Mouse (Mus musculus) hindbrain, postnatal 0 days (tissue): ENCODE data around the gene Bspry. TPM values are rescaled to one million over a fixed set of nuclear protein-coding genes. Genes with fewer than 3 reads are reported as not detected.
A peak's percentile ranks its signal among the peaks of the same experiment; 100 is the strongest.

Experiments
- ATAC-seq: fragments of 200-750 bp; cut with Nextera tagmentation; 2 replicates; pipeline ENCODE4 v1.8.0; 2017; ENCODE audit warnings: mild to moderate bottlenecking, moderate TSS enrichment, moderate library complexity
- DNase-seq: peaks from one replicate; pipeline ENCODE4 v3.0.0-alpha.2; 2015; ENCODE audit warnings: low spot score
- H3K27ac ChIP-seq: fragments of 300-500 bp; sonication (generic); 2 replicates; pipeline ENCODE4 v1.5.1; 2014; ENCODE audit warnings: mild to moderate bottlenecking
- H3K27me3 ChIP-seq: fragments of 300-500 bp; sonication (generic); 2 replicates; pipeline ENCODE4 v1.6.1; 2014; ENCODE audit warnings: low read length, mixed read lengths; ENCODE audit not compliant: insufficient read depth
- H3K36me3 ChIP-seq: fragments of 300-500 bp; sonication (generic); 2 replicates; pipeline ENCODE4 v1.6.1; 2014; ENCODE audit warnings: low read length, mixed read lengths; ENCODE audit not compliant: insufficient read depth
- H3K4me1 ChIP-seq: fragments of 300-500 bp; sonication (generic); 2 replicates; pipeline ENCODE4 v1.6.1; 2014; ENCODE audit warnings: antibody characterized with exemption, low read length, mixed read lengths; ENCODE audit not compliant: insufficient read depth
- H3K4me2 ChIP-seq: fragments of 300-500 bp; sonication (generic); 2 replicates; pipeline ENCODE4 v1.6.1; 2014; ENCODE audit warnings: low read depth, mild to moderate bottlenecking, low read length, moderate library complexity, mixed read lengths
- H3K4me3 ChIP-seq: fragments of 300-500 bp; sonication (generic); 2 replicates; pipeline ENCODE4 v1.5.1; 2014; ENCODE audit warnings: low read length
- H3K9ac ChIP-seq: fragments of 300-500 bp; sonication (generic); replicated peaks from 2 replicates; pipeline ENCODE4 v1.6.1; 2014; ENCODE audit warnings: mild to moderate bottlenecking, low read length, moderate library complexity, mixed read lengths
- H3K9me3 ChIP-seq: fragments of 300-500 bp; sonication (generic); 2 replicates; pipeline ENCODE4 v1.6.1; 2016; ENCODE audit warnings: low read length, mixed read lengths
- CTCF ChIP-seq: IDR thresholded peaks from 2 replicates; pipeline ENCODE4 v1.5.1; 2016; ENCODE audit warnings: antibody characterized with exemption, control low read depth, low read depth
- WGBS: fragments of 180-500 bp; shearing (Covaris S2); extraction: QIAGEN DNeasy Blood & Tissue Kit; methylation state at CpG from one replicate; pipeline ENCODE4 v1.1.7; 2014; 5-methylcytosine and 5-hydroxymethylcytosine counted together
- polyA plus RNA-seq: library from polyadenylated mRNA; unstranded; fragments of >200 nt; fragmentation: Nextera tagmentation; extraction: Ambion mirVana; gene quantifications from 2 replicates; pipeline ENCODE4 v1.2.1, GENCODE M21; 2015
- total RNA-seq: library from RNA; depleted of rRNA; stranded (reverse); fragments of >200 nt; gene quantifications from 2 replicates; pipeline ENCODE4 v1.2.3, GENCODE M21; 2014

The Bspry gene
- total and polyA plus RNA-seq, 2 experiments from 2014 or later, result 0.37 to 0.96 TPM

DNA sequence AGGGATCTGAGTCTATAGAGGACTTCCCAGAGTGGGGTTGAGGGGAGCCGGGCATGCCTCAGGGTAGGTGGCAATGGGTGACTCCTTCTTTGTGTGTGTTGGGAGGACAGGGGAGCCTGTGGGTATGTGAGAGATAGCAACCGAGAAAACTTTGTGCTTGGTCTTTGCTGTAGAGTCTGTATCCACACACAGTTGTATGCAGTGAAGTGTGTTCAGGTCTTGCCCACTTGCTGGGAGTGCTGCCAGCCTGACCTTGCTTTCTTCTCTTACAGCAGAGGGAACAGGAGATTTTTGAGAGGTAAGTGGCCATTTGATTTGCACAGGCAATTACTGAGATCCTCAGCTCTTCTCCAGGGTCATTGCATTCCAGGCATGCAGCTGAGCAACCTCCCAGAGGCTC lies 8.1 kb downstream of the Bspry start:
- Histone ChIP-seq H3K9me3 (no peaks in the 10 kb centered on the region), H3K4me3 (no peak overlapping the region), H3K36me3 (no peaks in the 10 kb centered on the region), H3K4me2 (no peak overlapping the region), H3K4me1 (no peaks in the 10 kb centered on the region), H3K9ac (no peak overlapping the region), H3K27me3 (no peaks in the 10 kb centered on the region), H3K27ac (no peak overlapping the region)
- TF ChIP-seq CTCF, result no peak
- 83% methylated on average over 2 of the region's 2 CpGs for WGBS
- DNase-seq (no peak), ATAC-seq (no peak)

DNA sequence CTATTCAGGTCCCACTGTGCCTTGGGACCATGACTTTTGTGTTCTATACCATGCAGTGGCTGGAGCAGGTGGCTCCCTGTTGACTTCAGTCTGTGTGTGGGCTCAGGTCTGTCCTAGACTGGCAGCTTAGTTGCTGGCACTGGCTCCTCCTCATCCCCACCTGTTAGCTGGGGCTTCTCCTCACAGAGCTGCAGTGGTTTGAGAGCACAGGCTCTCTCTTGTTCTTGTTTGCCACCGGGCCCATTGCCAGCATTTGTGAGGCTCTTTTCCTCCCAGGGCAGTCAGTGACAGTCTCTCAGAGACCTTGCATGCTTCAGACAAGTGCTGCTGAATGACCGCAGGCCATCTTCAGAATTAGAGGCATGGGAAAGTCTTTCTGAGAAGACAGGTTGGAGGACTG lies 12.8 kb downstream of the Bspry start:
- Histone ChIP-seq H3K36me3 (no peaks in the 10 kb centered on the region), H3K4me3 (no peak overlapping the region), H3K27ac (no peak overlapping the region), H3K27me3 (no peaks in the 10 kb centered on the region), H3K9me3 (no peaks in the 10 kb centered on the region), H3K4me2 (no peak overlapping the region), H3K9ac (no peak overlapping the region), H3K4me1 (0 out of 2 replicates have a peak, but pooled peaks cover 4% of the 10 kb centered on the region)
- no peak for TF ChIP-seq CTCF
- DNase-seq (peak; percentile 35), ATAC-seq (0 out of 2 replicates have a peak, but pooled peaks have one; percentile 27)
- WGBS, result 66% methylated on average over 2 of the region's 2 CpGs

DNA sequence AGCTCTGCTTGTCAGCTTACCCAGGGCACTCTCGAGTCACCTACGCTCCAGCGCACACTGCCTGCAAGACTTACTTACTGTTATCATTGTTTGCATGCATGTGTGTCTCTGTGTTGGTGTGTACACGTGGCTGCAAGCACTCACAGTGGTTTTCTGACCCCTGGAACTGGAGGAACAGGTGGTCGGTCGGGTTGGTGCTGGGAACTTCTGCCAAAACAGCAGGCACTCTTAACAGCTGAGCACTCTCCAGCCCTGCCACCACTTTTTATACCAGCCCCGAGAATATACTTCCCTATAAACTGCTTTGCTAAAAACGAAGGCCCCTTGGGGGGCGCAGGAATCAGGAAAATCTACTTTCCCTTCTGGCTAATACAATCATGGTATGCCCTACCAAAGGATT lies 14.4 kb downstream of the Bspry start:
- no peak for TF ChIP-seq CTCF
- Histone ChIP-seq H3K4me3 (no peak overlapping the region), H3K4me2 (no peak overlapping the region), H3K9me3 (no peaks in the 10 kb centered on the region), H3K36me3 (peaks cover 8% of the 10 kb centered on the region; the same call in 1 of the 2 replicates), H3K9ac (no peak overlapping the region), H3K27me3 (no peaks in the 10 kb centered on the region), H3K27ac (no peak overlapping the region), H3K4me1 (0 out of 2 replicates have a peak, but pooled peaks cover 4% of the 10 kb centered on the region)
- DNase-seq, result no peak
- WGBS, result 57% methylated on average over 9 of the region's 9 CpGs
- no peak for ATAC-seq

DNA sequence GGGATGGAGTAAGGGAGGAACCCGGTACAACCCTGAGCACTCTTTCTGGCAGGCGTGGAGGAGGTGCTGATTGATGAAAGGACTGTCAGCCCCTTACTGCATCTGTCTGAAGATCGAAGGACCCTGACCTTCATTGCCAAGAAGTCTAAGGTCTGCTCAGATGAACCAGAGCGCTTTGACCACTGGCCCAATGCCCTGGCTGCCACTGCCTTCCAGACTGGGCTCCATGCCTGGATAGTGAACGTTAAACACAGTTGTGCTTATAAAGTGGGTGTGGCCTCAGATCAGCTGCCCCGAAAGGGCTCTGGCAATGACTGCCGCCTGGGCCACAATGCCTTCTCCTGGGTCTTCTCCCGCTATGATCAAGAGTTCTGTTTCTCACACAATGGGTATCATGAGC lies 16.1 kb downstream of the Bspry start:
- TF ChIP-seq CTCF, result no peak
- WGBS, result 62% methylated on average over 8 of the region's 8 CpGs
- DNase-seq, result peak; percentile 38

DNA sequence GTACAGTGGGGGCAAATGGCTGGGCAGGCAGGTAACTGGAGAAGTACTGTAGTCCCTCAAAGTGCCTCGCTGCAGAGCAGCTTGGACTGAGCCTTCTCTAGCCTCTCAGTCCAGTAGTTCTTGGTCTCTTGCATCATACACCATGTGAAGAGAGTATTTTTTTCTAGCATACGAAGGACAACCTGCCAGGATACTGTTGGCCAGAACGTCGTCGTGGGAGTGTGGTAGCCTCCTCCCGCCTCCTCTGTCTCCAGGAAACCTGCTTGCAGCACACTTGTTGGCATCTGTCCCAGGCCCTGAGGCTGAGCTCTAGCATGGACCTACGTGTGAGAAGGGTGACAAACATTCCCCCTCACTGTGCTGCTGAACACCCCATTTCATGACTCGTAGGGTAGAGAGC lies 17.0 kb downstream of the Bspry start:
- DNase-seq (peak; percentile 62), ATAC-seq (peak; percentile 45)
- whole genome bisulfite sequencing, result 43% methylated on average over 8 of the region's 8 CpGs
- Histone ChIP-seq H3K4me2 (no peak overlapping the region), H3K9me3 (no peaks in the 10 kb centered on the region), H3K27ac (no peak overlapping the region), H3K4me1 (0 out of 2 replicates have a peak, but pooled peaks cover 4% of the 10 kb centered on the region), H3K9ac (no peak overlapping the region), H3K36me3 (peaks cover 8% of the 10 kb centered on the region; the same call in 1 of the 2 replicates), H3K4me3 (no peak overlapping the region), H3K27me3 (no peaks in the 10 kb centered on the region)
- TF ChIP-seq CTCF, result no peak

More for the DNA sequence above, 16.1 kb downstream of the Bspry start:
- Histone ChIP-seq H3K9ac (no peak overlapping the region), H3K36me3 (peaks cover 8% of the 10 kb centered on the region; the same call in 1 of the 2 replicates), H3K4me1 (0 out of 2 replicates have a peak, but pooled peaks cover 4% of the 10 kb centered on the region), H3K4me3 (no peak overlapping the region), H3K4me2 (no peak overlapping the region), H3K27ac (no peak overlapping the region), H3K27me3 (no peaks in the 10 kb centered on the region), H3K9me3 (no peaks in the 10 kb centered on the region)
- no peak for ATAC-seq

DNA sequence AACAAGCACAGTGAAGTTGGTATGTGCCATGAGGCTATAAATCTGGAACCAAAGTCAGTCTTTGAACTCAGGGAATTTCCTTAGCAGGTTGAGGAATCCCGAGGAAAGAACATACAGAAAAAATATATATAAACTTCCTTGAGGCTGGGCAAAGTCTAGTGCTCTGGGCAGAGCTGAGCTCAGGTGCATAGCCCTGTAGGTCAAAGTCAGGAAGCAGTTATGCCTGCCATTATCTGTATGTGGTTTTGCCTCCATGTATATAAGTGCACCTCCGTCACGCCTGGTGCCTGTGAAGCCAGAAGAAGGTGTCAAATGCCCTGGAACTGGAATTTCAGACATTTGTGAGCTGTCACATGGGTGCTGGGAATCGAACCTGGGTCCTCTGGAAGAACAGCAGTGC lies 20.9 kb downstream of the Bspry start:
- no peak for ATAC-seq

DNA sequence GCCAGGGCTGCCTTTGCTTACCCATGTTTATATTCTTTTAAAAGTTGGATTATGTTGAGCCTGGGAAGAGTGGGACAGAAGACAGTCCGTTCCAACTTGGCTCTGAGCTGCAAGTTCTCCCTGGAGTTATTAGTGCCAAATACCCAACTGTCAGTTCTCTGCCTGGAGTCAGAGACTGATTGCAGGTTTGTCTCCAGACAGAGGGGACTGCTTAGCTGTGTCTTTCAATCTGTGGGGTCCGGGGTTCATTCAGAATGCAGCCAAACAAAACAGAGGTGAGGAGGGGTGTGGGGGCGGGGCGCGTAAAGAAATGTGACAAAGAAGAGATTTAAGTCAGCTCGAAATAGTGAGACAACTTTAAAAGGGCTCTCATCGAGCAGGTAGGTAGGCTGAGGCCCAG lies 21.7 kb downstream of the Bspry start:
- Histone ChIP-seq H3K27ac (peak overlapping the region; percentile 69; the same call in 1 of the 2 replicates), H3K9me3 (no peaks in the 10 kb centered on the region), H3K4me1 (no peaks in the 10 kb centered on the region), H3K4me3 (peak overlapping the region; percentile 71), H3K27me3 (no peaks in the 10 kb centered on the region), H3K4me2 (peak overlapping the region; percentile 81), H3K36me3 (peaks cover 8% of the 10 kb centered on the region; the same call in 1 of the 2 replicates), H3K9ac (peak overlapping the region; percentile 76)
- peak; percentile 26 for DNase-seq
- ATAC-seq, result no peak
- under 1% methylated on average over 7 of the region's 7 CpGs for WGBS
- no peak for TF ChIP-seq CTCF

More for the DNA sequence above, 20.9 kb downstream of the Bspry start:
- H3K4me3 ChIP-seq, result no peak overlapping the region
- H3K4me1 ChIP-seq, result 0 out of 2 replicates have a peak, but pooled peaks cover 4% of the 10 kb centered on the region
- no peaks in the 10 kb centered on the region for H3K27me3 ChIP-seq
- no peak for DNase-seq
- WGBS, result 90% methylated on average over 4 of the region's 4 CpGs
- H3K36me3 ChIP-seq, result peaks cover 8% of the 10 kb centered on the region; the same call in 1 of the 2 replicates
- no peak overlapping the region for H3K9ac ChIP-seq
- H3K9me3 ChIP-seq, result no peaks in the 10 kb centered on the region
- H3K4me2 ChIP-seq, result 0 out of 2 replicates have a peak overlapping the region, but pooled peaks have one; percentile 81
- TF ChIP-seq CTCF, result no peak
- H3K27ac ChIP-seq, result no peak overlapping the region
